Mouse (Mus musculus) CH12.LX (cell line): ENCODE measurements around the gene 1700022I11Rik.

ENCODE experiments used
- EP300 ChIP-seq: IDR thresholded peaks from 2 replicates; pipeline ENCODE4 v1.6.1; 2011; ENCODE audit warnings: low read length, improper control_type of control experiment
- POLR2A ChIP-seq: IDR thresholded peaks from 2 replicates; pipeline ENCODE4 v1.6.1; 2011; ENCODE audit warnings: low read depth, mild to moderate bottlenecking, improper control_type of control experiment, low read length

DNA sequence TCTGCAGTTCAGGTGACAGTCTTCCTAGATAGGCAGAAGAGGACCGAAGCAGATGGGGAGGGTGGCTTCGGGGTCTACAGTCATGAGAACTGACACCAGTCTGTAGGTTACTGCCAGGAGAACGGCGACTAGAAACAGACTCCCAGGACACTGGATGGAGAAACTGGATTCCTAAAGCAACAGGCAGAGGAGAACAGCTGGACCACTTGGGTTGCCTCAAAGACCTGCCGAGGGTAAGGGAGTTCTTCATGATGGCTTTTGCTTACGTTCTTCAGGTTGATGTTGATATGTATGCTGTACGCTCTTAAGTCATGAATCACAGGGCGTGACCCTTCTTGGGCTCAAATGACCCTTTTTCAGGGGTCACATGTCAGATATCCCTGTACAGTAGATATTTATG, 46.9 kb upstream of the 1700022I11Rik start:
- TF ChIP-seq EP300 (no peak), POLR2A (no peak)
